1 mouse cellular context compared by ENCODE assay signal in the genomic region with DNA sequence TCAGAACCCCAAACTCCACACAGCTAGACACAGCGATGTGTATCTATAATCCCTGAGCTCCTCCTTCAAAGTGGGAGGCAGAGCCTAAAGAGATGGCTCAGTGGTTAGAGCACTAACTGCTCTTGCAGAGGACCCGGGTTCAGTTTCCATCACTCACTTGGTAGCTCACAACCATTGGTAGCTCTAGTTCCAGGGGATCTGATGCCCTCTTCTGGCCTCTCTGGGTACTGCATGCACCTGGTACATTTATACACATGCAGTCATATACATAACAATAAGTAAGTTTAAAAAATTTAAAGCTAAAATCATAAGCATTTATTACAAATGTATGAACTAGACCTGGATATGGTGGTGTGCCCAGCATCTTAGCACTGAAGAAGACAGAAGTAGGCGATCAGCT.
TF ChIP-seq lines count a peak whose summit lies in the region.

No protein-coding gene starts in this region.

TF ChIP-seq in MEL, 35 proteins besides CTCF, POLR2A, EP300 and RAD21:
- TF ChIP-seq SMC3 (IDR thresholded peaks at IDR 0.05; ENCODE audit: low read depth, low read length) (peak; percentile 24; the same call in 1 of the 2 replicates), BHLHE40 (IDR thresholded peaks at IDR 0.05; ENCODE audit: borderline replicate concordance, low read depth, low read length) (no peak)
